Comparison of ENCODE assay signal across 15 mouse cellular contexts in the genomic region with DNA sequence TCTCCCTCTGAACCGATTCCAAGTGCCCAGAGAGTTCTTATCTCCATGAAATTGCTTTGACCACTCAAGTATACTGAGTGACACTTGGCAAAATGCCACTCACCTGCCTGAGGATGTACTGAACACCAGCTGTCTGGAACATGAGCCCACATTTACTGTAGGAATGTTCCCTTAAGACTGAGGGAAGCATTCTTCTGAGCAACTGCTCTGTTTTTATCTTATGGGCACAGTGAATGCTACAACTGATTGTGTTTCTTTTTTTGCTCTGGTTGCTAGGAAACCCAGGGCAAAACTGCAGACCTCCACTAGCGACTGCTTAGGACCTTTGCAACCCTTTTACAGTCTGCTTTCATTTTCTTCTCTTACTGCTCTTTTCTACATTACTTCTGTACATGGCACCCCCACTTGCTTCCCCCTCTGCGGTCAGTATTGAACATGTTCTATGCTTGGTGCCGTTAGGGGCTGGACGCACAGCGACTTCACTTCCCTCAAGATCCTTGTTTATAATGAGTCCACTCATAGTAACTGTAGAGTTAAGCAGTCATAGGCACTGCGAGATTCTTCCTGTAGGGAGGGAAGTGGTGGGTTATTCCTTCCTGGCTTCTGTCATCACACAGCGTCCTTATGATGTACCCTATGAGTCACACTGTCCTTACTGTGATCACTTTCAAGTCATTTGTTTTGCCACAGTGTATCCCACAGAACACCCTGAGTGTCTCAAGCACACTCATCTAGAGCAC. TPM values are rescaled to one million over a fixed set of nuclear protein-coding genes. Genes with fewer than 3 reads are reported as not detected.
A peak's percentile ranks its signal among the peaks of the same experiment; 100 is the strongest.
DNase-seq lines count a peak whose midpoint lies in the region; ATAC-seq lines count a peak whose summit lies in the region.
"Had no signal": no experiment of that assay in that cellular context is flagged by ENCODE, and none has a peak within 500 bp of the region (broad histone marks: within the 10 kb centered on the region; RNA-seq: fewer than 3 reads in every experiment).

No protein-coding gene starts in this region.

- H3K4me2 ChIP-seq in forebrain, embryonic 14.5 days (ENCODE audit: low read length), result no peak overlapping the region
- H3K4me2 ChIP-seq: embryonic facial prominence, embryonic 15.5 days; midbrain, embryonic 15.5 days had no signal

- H3K9ac ChIP-seq in forebrain, embryonic 14.5 days (ENCODE audit: low read length), result no peak overlapping the region
- H3K9ac ChIP-seq: embryonic facial prominence, embryonic 15.5 days; midbrain, embryonic 15.5 days had no signal

- peaks cover 13% of the 10 kb centered on the region; the same call in 1 of the 2 replicates for H3K4me1 ChIP-seq in forebrain, embryonic 14.5 days (ENCODE audit: control insufficient read depth, insufficient read depth, low read length)
- H3K4me1 ChIP-seq in forebrain, embryonic 10.5 days, result peaks cover 42% of the 10 kb centered on the region

- H3K36me3 ChIP-seq in forebrain, embryonic 14.5 days (ENCODE audit: control insufficient read depth, insufficient read depth, low read length), result no peaks in the 10 kb centered on the region
- H3K36me3 ChIP-seq in forebrain, embryonic 10.5 days (replicated peaks), result no peaks in the 10 kb centered on the region
- H3K36me3 ChIP-seq: embryonic facial prominence, embryonic 15.5 days; midbrain, embryonic 15.5 days had no signal

- peak; percentile 12 for DNase-seq in forebrain, embryonic 14.5 days (ENCODE audit: low spot score)
- DNase-seq in forebrain, embryonic 10.5 days (ENCODE audit: extremely low spot score, low spot score), result no peak
- DNase-seq in B cell, adult 2 months, result peak; percentile 54 to 56
- DNase-seq in gastrocnemius, postnatal 4 days (ENCODE audit: low spot score in 2 of 2), result no peak
- no peak for DNase-seq in cerebellum, adult 11 months
- DNase-seq in cerebellum, adult 18-20 months, result no peak
- DNase-seq: gastrocnemius, postnatal 36 days; right cerebral cortex, postnatal 25 days had no signal

- 0 out of 2 replicates have a peak, but pooled peaks cover 2% of the 10 kb centered on the region for H3K27me3 ChIP-seq in forebrain, embryonic 14.5 days (replicated peaks; ENCODE audit: control insufficient read depth, insufficient read depth, low read length)
- H3K27me3 ChIP-seq in forebrain, embryonic 10.5 days (ENCODE audit: poor library complexity, severe bottlenecking), result peaks cover 36% of the 10 kb centered on the region

- no peak for ATAC-seq in forebrain, embryonic 14.5 days
- ATAC-seq in common myeloid progenitor, adult 5-6 weeks (replicated peaks; ENCODE audit: low read depth, poor library complexity, severe bottlenecking), result peak; percentile 73
- peak; percentile 56 for ATAC-seq in megakaryocyte, adult 5-6 weeks (ENCODE audit: poor library complexity, severe bottlenecking)
- ATAC-seq: midbrain, embryonic 15.5 days had no signal

- H3K4me3 ChIP-seq in forebrain, embryonic 14.5 days (ENCODE audit: low read depth, low read length), result no peak overlapping the region
- H3K4me3 ChIP-seq in forebrain, embryonic 10.5 days, result no peak overlapping the region
- H3K4me3 ChIP-seq: embryonic facial prominence, embryonic 15.5 days; midbrain, embryonic 15.5 days had no signal

- WGBS in forebrain, embryonic 14.5 days, result 66% methylated on average over 8 of the region's 8 CpGs
- 82% methylated on average over 8 of the region's 8 CpGs for WGBS in forebrain, embryonic 10.5 days

- H3K27ac ChIP-seq in forebrain, embryonic 14.5 days (ENCODE audit: low read depth, low read length), result no peak overlapping the region
- H3K27ac ChIP-seq in forebrain, embryonic 10.5 days, result no peak overlapping the region
- H3K27ac ChIP-seq: embryonic facial prominence, embryonic 15.5 days; midbrain, embryonic 15.5 days had no signal

- no peaks in the 10 kb centered on the region for H3K9me3 ChIP-seq in forebrain, embryonic 14.5 days (replicated peaks; ENCODE audit: control insufficient read depth, low read length)
- H3K9me3 ChIP-seq in forebrain, embryonic 10.5 days, result no peaks in the 10 kb centered on the region
- H3K9me3 ChIP-seq: embryonic facial prominence, embryonic 15.5 days; midbrain, embryonic 15.5 days had no signal

RNA-seq across cellular contexts. Expression of a gene that starts 0.9 kb away (rescaled TPM):
- polyA plus RNA-seq in forebrain, embryonic 14.5 days (2014; fragmentation: Nextera tagmentation; extraction: Ambion mirVana), result not detected in 2 replicates
- not detected in 2 replicates for polyA plus RNA-seq in forebrain, embryonic 10.5 days (2016; fragmentation: Nextera tagmentation; extraction: Ambion mirVana)
- total RNA-seq in common myeloid progenitor, adult 5-6 weeks (2017), result not detected in 2 replicates
- not detected in 2 replicates for total RNA-seq in megakaryocyte, adult 5-6 weeks (2015)
- not detected in 2 replicates for total RNA-seq in megakaryocyte, adult 5-6 weeks (2017)
- not detected for total RNA-seq in gastrocnemius, postnatal 4 days (2021)
- total RNA-seq: adrenal gland, postnatal 4 days; gastrocnemius, postnatal 36 days; layer of hippocampus, adult 18-20 months had no signal
- polyA plus RNA-seq: embryonic facial prominence, embryonic 15.5 days; midbrain, embryonic 15.5 days; urinary bladder, adult 2 months had no signal

RNA-seq across cellular contexts. Expression of a gene that starts 4.1 kb away (rescaled TPM):
- polyA plus RNA-seq in forebrain, embryonic 14.5 days (2014; fragmentation: Nextera tagmentation; extraction: Ambion mirVana), result 8.4 and 10.7 TPM in 2 replicates
- polyA plus RNA-seq in forebrain, embryonic 10.5 days (2016; fragmentation: Nextera tagmentation; extraction: Ambion mirVana), result 11.2 and 11.7 TPM in 2 replicates
- 122 and 127 TPM in 2 replicates for total RNA-seq in common myeloid progenitor, adult 5-6 weeks (2017)
- total RNA-seq in megakaryocyte, adult 5-6 weeks (2015), result 228 and 275 TPM in 2 replicates
- total RNA-seq in megakaryocyte, adult 5-6 weeks (2017), result 275 and 308 TPM in 2 replicates
- total RNA-seq in gastrocnemius, postnatal 4 days (2021), result 100 to 1,000 TPM in 1 of 2 experiments, 10 to 100 TPM in 1; 92.9 to 136 TPM

RNA-seq across cellular contexts. Expression of a gene that starts 25.5 kb away (rescaled TPM):
- 103 and 114 TPM in 2 replicates for polyA plus RNA-seq in forebrain, embryonic 14.5 days (2014; fragmentation: Nextera tagmentation; extraction: Ambion mirVana)
- polyA plus RNA-seq in forebrain, embryonic 10.5 days (2016; fragmentation: Nextera tagmentation; extraction: Ambion mirVana), result 56.6 and 60.7 TPM in 2 replicates
- total RNA-seq in common myeloid progenitor, adult 5-6 weeks (2017), result 99.7 and 120 TPM in 2 replicates
- 49.7 and 59.4 TPM in 2 replicates for total RNA-seq in megakaryocyte, adult 5-6 weeks (2015)
- total RNA-seq in megakaryocyte, adult 5-6 weeks (2017), result 110 and 111 TPM in 2 replicates
- total RNA-seq in gastrocnemius, postnatal 4 days (2021), result 100 to 1,000 TPM; 177 to 218 TPM

Comparison
In these comparisons a context has a peak if more than half of its experiments do, and no peak if none do; other contexts are left out.
1. DNase-seq: peak in forebrain, embryonic 14.5 days (single experiment) and B cell, adult 2 months (2 of 2); none in forebrain, embryonic 10.5 days (single experiment), gastrocnemius, postnatal 4 days (0 of 2), cerebellum, adult 11 months (single experiment) and cerebellum, adult 18-20 months (0 of 2).